Mouse (Mus musculus): ENCODE measurements around the gene Eml4.

DNA sequence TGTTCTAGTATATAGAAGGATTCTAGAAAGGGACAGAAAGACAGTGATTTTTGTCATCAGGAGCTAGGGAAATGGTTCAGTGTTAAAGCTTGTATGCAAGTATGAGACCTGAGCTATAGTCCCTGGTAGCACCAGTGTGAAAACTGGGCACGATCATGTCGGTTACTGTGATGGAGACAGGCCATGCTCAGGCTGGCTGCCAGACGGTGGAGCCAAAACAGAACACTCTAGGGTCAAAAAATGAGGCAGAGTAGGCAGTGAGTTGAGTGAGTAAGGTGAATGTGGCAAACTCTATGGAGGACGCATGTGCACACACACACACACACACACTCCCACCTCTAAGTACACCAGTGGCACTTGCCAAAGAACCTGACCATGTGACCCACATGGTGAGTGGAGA is 92.7 kb downstream of the Eml4 start:
- TF ChIP-seq CTCF (IDR thresholded peaks at IDR 0.05; ENCODE audit: low read depth, low read length) (no peak), POLR2A (IDR thresholded peaks at IDR 0.05; ENCODE audit: insufficient read depth, low read length) (no peak), EP300 (IDR thresholded peaks at IDR 0.05; ENCODE audit: insufficient read depth, low read depth, low read length) (no peak)
